Mouse (Mus musculus): ENCODE results near the gene Spryd4. TPM values are rescaled to one million over a fixed set of nuclear protein-coding genes. Genes with fewer than 3 reads are reported as not detected.
"Not testable (repeated sequence)": the region's sequence is repeated elsewhere in the genome, so short reads cannot be mapped to it uniquely, and the experiment has no call there.

Spryd4 gene
- polyA plus RNA-seq, 1 experiment from 2014 or later = 44.2 TPM

DNA sequence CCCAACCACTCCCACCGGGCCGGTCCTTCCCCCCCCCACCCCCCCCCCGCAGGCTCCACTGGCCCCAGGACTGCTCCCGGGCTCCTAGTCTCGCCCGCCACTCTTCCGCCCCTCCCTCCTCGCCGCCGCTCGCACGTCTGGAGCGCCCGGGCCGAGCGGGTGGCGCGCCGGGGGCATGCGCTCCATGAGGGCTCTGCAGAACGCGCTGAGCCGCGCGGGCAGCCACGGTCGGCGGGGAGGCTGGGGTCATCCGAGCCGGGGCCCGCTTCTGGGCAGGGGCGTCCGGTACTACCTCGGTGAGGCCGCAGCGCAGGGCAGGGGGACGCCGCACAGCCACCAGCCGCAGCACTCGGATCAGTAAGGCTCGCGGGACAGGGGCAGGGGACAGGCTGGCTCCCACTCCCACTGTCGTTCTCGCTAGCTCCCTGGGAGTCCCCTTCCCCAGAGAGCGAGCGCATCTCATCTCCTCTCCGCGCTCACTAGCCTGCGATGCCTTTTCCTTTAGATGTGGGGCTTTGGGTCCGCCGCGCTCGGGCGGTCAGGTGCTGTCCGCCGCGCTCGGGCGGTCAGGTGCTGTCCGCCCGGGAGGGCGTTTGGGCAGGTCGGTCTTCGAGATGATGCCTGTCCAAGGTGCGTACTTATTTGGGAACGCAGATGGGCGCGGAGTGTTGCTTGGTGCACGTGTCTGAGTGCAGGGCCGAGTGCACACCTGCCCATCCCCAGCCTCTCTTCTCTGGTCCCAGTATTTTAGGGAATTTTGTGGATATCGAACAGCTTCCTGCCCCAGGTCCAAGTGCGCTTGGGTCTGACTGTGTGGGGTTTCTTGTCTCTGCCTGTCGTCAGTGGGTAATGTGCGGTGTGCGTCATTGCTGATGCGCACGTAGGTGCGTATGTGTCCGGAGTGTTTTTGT is 16.8 kb downstream of the Spryd4 start:
- peaks cover 4 to 5% of the 10 kb centered on the region in 2 experiments; a peak in 1 of 4 replicates for H3K4me1 ChIP-seq (ENCODE audit: control insufficient read depth in 2 of 2, insufficient read depth in 2 of 2, low read length in 2 of 2)
- ATAC-seq (ENCODE audit: insufficient number of reproducible peaks, insufficient read depth, low FRiP score, low read depth) = peak; percentile 87
- H3K27me3 ChIP-seq (ENCODE audit: control insufficient read depth, insufficient read depth, low read length) = peaks cover 18% of the 10 kb centered on the region
- H3K4me3 ChIP-seq (ENCODE audit: control insufficient read depth in 1 of 2, insufficient read depth in 1 of 2, low read depth in 1 of 2, low read length in 2 of 2) = peak overlapping the region; percentile 52 to 63
- peak overlapping the region; percentile 65 for H3K9ac ChIP-seq (ENCODE audit: low read length)
- no peak overlapping the region for H3K27ac ChIP-seq (replicated peaks in 1 of 2; ENCODE audit: control insufficient read depth in 1 of 2, insufficient read depth in 1 of 2, low read depth in 2 of 2, low read length in 2 of 2)
- no peaks in the 10 kb centered on the region for H3K36me3 ChIP-seq (ENCODE audit: control insufficient read depth, insufficient read depth, low read length)
- H3K9me3 ChIP-seq (ENCODE audit: control insufficient read depth, low read length) = no peaks in the 10 kb centered on the region
- WGBS = 1% methylated on average over 76 of the region's 79 CpGs
- H3K4me2 ChIP-seq (ENCODE audit: low read length) = peak overlapping the region; percentile 80

DNA sequence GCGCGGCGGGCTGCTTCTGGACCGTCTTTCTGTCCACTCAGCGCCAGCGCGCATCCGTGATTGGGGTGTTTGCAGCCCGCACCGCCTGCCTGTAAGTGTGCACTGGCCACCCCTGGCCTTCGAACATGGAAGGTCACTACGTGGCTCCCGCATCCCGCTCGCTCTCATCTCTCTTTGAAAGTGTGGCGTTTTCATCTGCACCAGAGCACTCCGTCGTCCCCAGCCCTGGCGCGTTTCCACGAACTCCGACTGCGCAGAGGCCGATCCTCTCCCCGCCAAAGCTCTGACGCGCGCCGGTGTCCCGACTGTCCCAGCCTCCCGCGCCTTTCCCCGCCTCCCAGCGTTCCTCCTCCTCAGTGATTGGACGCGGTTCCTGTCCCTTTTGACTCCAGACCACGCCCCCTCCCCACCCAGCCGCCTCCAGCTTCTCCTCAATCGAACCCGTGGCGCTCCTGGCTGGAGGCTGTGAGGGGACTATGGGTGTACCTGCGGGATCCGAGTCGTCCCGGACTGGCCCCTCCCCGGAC is 17.5 kb downstream of the Spryd4 start, which contains the start of gene Gls2:
TSS of gene Gls2 (plus strand) at position 434 of the 527 bp plus-strand sequence.
- H3K27ac ChIP-seq (replicated peaks in 1 of 2; ENCODE audit: control insufficient read depth in 1 of 2, insufficient read depth in 1 of 2, low read depth in 2 of 2, low read length in 2 of 2) = peak within 1 kb of the TSS; percentile 50 to 54; a peak in 3 of 4 replicates
- ATAC-seq (ENCODE audit: insufficient number of reproducible peaks, insufficient read depth, low FRiP score, low read depth) = peak; percentile 95
- WGBS = under 1% methylated on average over 46 of the region's 46 CpGs

DNA sequence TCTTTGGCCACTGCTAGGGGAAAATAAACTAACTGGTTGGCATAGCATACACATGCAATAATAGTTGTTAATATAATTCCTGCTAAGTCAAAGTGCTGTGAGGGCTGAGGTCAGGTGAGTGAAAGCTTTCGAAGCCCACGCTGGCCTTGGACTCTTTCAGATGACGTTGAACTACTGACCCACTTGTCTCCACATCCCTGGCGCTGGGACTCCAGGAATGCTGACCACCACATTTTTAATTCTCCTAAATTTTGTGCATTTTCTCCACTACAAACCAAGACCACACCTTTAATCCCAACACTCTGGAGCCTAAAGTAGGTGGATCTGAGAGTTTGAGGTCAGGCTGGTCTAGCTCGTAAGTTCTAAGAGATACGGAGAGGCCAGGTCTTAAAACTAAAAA is 18.5 kb downstream of the Spryd4 start:
- no peak overlapping the region for H3K4me2 ChIP-seq (ENCODE audit: low read length)
- no peak for ATAC-seq (ENCODE audit: insufficient number of reproducible peaks, insufficient read depth, low FRiP score, low read depth)
- H3K27me3 ChIP-seq (ENCODE audit: control insufficient read depth, insufficient read depth, low read length) = peaks cover 18% of the 10 kb centered on the region
- H3K4me1 ChIP-seq (ENCODE audit: control insufficient read depth in 2 of 2, insufficient read depth in 2 of 2, low read length in 2 of 2) = peaks cover 4 to 5% of the 10 kb centered on the region in 2 experiments; a peak in 1 of 4 replicates
- no peaks in the 10 kb centered on the region for H3K36me3 ChIP-seq (ENCODE audit: control insufficient read depth, insufficient read depth, low read length)
- no peak overlapping the region for H3K4me3 ChIP-seq (ENCODE audit: control insufficient read depth in 1 of 2, insufficient read depth in 1 of 2, low read depth in 1 of 2, low read length in 2 of 2)
- H3K9ac ChIP-seq (ENCODE audit: low read length) = no peak overlapping the region
- whole genome bisulfite sequencing = 94% methylated on average over 6 of the region's 6 CpGs
- H3K9me3 ChIP-seq (ENCODE audit: control insufficient read depth, low read length) = no peaks in the 10 kb centered on the region
- no peak overlapping the region for H3K27ac ChIP-seq (replicated peaks in 1 of 2; ENCODE audit: control insufficient read depth in 1 of 2, insufficient read depth in 1 of 2, low read depth in 2 of 2, low read length in 2 of 2)

More for the DNA sequence above, 17.5 kb downstream of the Spryd4 start, which contains the start of gene Gls2:
- peak within 1 kb of the TSS; percentile 74 for H3K9ac ChIP-seq (ENCODE audit: low read length)
- no peaks in the 10 kb centered on the region for H3K9me3 ChIP-seq (ENCODE audit: control insufficient read depth, low read length)
- peak within 1 kb of the TSS; percentile 52 to 63 for H3K4me3 ChIP-seq (ENCODE audit: control insufficient read depth in 1 of 2, insufficient read depth in 1 of 2, low read depth in 1 of 2, low read length in 2 of 2)
- H3K36me3 ChIP-seq (ENCODE audit: control insufficient read depth, insufficient read depth, low read length) = no peaks in the 10 kb centered on the region
- peaks cover 18% of the 10 kb centered on the region for H3K27me3 ChIP-seq (ENCODE audit: control insufficient read depth, insufficient read depth, low read length)
- peak within 1 kb of the TSS; percentile 80 for H3K4me2 ChIP-seq (ENCODE audit: low read length)
- peaks cover 4 to 5% of the 10 kb centered on the region in 2 experiments; a peak in 1 of 4 replicates for H3K4me1 ChIP-seq (ENCODE audit: control insufficient read depth in 2 of 2, insufficient read depth in 2 of 2, low read length in 2 of 2)

DNA sequence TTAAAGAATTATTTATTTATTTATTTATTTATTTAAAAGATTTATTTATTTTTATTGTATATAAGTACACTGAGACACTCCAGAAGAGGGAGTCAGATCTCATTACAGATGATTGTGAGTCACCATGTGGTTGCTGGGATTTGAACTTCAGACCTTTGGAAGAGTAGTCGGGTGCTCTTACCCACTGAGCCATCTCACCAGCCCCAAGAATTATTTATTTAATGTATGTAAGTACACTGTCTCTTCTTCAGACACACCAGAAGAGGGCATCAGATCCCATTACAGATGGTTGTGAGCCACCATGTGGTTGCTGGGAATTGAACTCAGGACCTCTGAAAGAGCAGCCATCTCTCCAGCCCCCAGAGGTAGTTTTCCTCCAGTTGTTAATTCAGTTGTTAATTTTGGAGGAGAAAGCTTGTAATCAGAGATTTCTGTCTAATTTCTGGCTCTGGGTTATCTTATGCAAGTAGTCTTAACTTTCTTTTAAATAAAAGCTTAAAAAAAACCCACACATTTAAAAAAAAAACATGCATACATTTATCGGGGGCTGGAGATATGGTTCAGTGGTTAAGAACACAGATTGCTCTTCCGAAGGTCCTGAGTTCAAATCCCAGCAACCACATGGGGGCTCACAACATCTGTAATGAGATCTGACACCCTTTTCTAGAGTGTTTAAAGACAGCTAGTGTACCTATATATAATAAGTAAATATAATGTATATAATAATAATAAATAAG is 19.4 kb downstream of the Spryd4 start:
- WGBS = 93% methylated on average over 3 of the region's 3 CpGs
- H3K36me3 ChIP-seq (ENCODE audit: control insufficient read depth, insufficient read depth, low read length); ATAC-seq (ENCODE audit: insufficient number of reproducible peaks, insufficient read depth, low FRiP score, low read depth): not testable (repeated sequence)

DNA sequence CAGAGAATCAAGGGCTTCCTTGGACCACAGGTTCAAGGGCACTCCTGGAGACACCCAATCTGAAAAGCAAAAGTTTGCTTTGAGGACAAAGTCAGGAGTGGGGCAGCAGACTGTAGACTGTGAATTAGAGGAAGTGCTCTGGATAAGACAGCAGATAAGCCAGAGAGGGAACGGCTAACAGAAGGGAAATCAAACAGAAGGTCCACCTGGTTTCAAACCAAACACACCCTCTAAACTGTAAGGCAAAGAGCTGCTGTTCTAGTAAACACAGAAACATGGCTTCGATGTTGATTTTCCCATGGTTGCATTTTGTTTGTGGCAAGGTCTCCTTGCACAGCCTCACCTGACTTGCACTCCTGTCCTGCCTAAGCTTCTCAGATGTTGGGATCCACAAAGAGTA is 20.1 kb downstream of the Spryd4 start:
- Histone ChIP-seq H3K27ac (replicated peaks in 1 of 2; ENCODE audit: control insufficient read depth in 1 of 2, insufficient read depth in 1 of 2, low read depth in 2 of 2, low read length in 2 of 2) (no peak overlapping the region), H3K4me1 (ENCODE audit: control insufficient read depth in 2 of 2, insufficient read depth in 2 of 2, low read length in 2 of 2) (peaks cover 4 to 5% of the 10 kb centered on the region in 2 experiments; a peak in 1 of 4 replicates), H3K36me3 (ENCODE audit: control insufficient read depth, insufficient read depth, low read length) (no peaks in the 10 kb centered on the region), H3K4me2 (ENCODE audit: low read length) (no peak overlapping the region), H3K27me3 (ENCODE audit: control insufficient read depth, insufficient read depth, low read length) (peaks cover 18% of the 10 kb centered on the region), H3K4me3 (ENCODE audit: control insufficient read depth in 1 of 2, insufficient read depth in 1 of 2, low read depth in 1 of 2, low read length in 2 of 2) (no peak overlapping the region), H3K9ac (ENCODE audit: low read length) (no peak overlapping the region), H3K9me3 (ENCODE audit: control insufficient read depth, low read length) (no peaks in the 10 kb centered on the region)
- no peak for ATAC-seq (ENCODE audit: insufficient number of reproducible peaks, insufficient read depth, low FRiP score, low read depth)
- 47% methylated on average over 2 of the region's 2 CpGs for WGBS

More for the DNA sequence above, 19.4 kb downstream of the Spryd4 start:
- peaks cover 18% of the 10 kb centered on the region for H3K27me3 ChIP-seq (ENCODE audit: control insufficient read depth, insufficient read depth, low read length)
- not testable (repeated sequence) for H3K4me3 ChIP-seq (ENCODE audit: control insufficient read depth in 1 of 2, insufficient read depth in 1 of 2, low read depth in 1 of 2, low read length in 2 of 2); H3K27ac ChIP-seq (replicated peaks in 1 of 2; ENCODE audit: control insufficient read depth in 1 of 2, insufficient read depth in 1 of 2, low read depth in 2 of 2, low read length in 2 of 2); H3K9me3 ChIP-seq (ENCODE audit: control insufficient read depth, low read length); H3K4me1 ChIP-seq (ENCODE audit: control insufficient read depth in 2 of 2, insufficient read depth in 2 of 2, low read length in 2 of 2); H3K4me2 ChIP-seq (ENCODE audit: low read length); H3K9ac ChIP-seq (ENCODE audit: low read length)

DNA sequence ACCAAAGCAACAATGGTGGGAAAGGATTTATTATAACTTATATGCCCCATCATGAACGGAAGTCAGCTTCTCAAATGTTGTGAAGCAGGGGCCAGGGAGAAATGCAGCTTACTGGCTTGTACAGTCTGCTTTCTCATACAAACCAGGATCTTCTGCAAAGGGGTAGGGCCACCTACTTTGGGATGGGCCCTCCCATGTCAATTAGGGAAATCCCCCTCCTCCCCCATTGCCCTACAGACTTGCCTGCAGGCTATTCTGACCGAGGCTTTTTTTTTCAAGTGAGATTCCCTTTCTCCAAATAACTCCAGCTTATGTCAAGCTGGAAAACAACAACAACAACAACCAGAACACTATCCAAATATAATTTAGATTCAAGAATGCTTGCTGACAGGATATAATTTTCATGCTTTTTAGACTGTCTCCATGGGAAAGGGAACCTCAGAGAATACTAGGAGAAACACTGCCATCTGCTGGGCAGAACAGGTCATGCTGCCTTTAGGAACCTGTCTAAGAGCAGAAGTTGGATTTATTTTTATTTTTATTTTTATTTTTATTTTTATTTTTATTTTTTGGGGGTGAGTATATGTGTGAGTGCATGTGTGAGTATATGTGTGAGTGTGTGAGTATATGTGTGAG is 23.2 kb downstream of the Spryd4 start:
- 50% methylated on average over 2 of the region's 2 CpGs for WGBS
- Histone ChIP-seq H3K36me3 (ENCODE audit: control insufficient read depth, insufficient read depth, low read length) (no peaks in the 10 kb centered on the region), H3K27me3 (ENCODE audit: control insufficient read depth, insufficient read depth, low read length) (0 out of 2 replicates have a peak, but pooled peaks cover 3% of the 10 kb centered on the region), H3K4me2 (ENCODE audit: low read length) (no peak overlapping the region), H3K27ac (replicated peaks in 1 of 2; ENCODE audit: control insufficient read depth in 1 of 2, insufficient read depth in 1 of 2, low read depth in 2 of 2, low read length in 2 of 2) (no peak overlapping the region), H3K4me3 (ENCODE audit: control insufficient read depth in 1 of 2, insufficient read depth in 1 of 2, low read depth in 1 of 2, low read length in 2 of 2) (no peak overlapping the region), H3K4me1 (ENCODE audit: control insufficient read depth in 2 of 2, insufficient read depth in 2 of 2, low read length in 2 of 2) (no peaks in the 10 kb centered on the region), H3K9ac (ENCODE audit: low read length) (no peak overlapping the region), H3K9me3 (ENCODE audit: control insufficient read depth, low read length) (no peaks in the 10 kb centered on the region)
- ATAC-seq (ENCODE audit: insufficient number of reproducible peaks, insufficient read depth, low FRiP score, low read depth) = no peak

DNA sequence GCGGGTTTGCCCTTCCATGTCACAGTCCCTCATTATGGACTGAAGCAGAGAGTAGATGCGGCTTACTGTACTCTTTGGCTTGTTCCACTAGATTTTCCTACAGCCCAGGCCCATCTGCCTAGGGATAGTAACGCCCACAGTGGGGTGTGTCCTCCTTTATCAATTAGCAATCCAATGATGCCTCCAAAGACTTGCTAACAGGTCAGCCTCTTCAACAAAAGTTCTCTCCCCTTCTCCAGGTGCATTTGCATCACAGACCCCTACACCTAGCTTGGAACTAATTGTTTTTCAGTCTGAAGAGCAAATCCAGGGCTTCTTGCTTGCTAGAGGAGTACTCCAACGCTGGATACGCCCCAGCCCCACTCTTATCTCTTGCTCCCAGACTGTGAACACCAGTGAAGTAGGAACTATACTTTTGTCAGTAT is 24.4 kb downstream of the Spryd4 start:
- Histone ChIP-seq H3K4me1 (ENCODE audit: control insufficient read depth in 2 of 2, insufficient read depth in 2 of 2, low read length in 2 of 2) (no peaks in the 10 kb centered on the region), H3K9ac (ENCODE audit: low read length) (no peak overlapping the region), H3K9me3 (ENCODE audit: control insufficient read depth, low read length) (no peaks in the 10 kb centered on the region), H3K27me3 (ENCODE audit: control insufficient read depth, insufficient read depth, low read length) (no peaks in the 10 kb centered on the region), H3K27ac (replicated peaks in 1 of 2; ENCODE audit: control insufficient read depth in 1 of 2, insufficient read depth in 1 of 2, low read depth in 2 of 2, low read length in 2 of 2) (no peak overlapping the region), H3K4me2 (ENCODE audit: low read length) (no peak overlapping the region), H3K36me3 (ENCODE audit: control insufficient read depth, insufficient read depth, low read length) (no peaks in the 10 kb centered on the region), H3K4me3 (ENCODE audit: control insufficient read depth in 1 of 2, insufficient read depth in 1 of 2, low read depth in 1 of 2, low read length in 2 of 2) (no peak overlapping the region)
- WGBS = 45% methylated on average over 5 of the region's 5 CpGs
- ATAC-seq (ENCODE audit: insufficient number of reproducible peaks, insufficient read depth, low FRiP score, low read depth) = no peak

All from heart, embryonic 14.5 days (tissue).